Mouse (Mus musculus): ENCODE results near the gene Foxi2. TPM values are rescaled to one million over a fixed set of nuclear protein-coding genes. Genes with fewer than 3 reads are reported as not detected.

Gene Foxi2
- polyA plus RNA-seq, 1 experiment = not detected

- H3K27me3 ChIP-seq (ENCODE audit: control insufficient read depth, insufficient read depth, low read length) = no peaks in the 10 kb centered on the region
- TF ChIP-seq POLR2A (IDR thresholded peaks at IDR 0.05; ENCODE audit: control insufficient read depth, low read depth, low read length) (no peak), CTCF (IDR thresholded peaks at IDR 0.05; ENCODE audit: control insufficient read depth, insufficient read depth, insufficient replicate concordance, low read depth, low read length) (no peak)
Measured at GRCm38 (mm10) chr7:135394436-135394835, 15.7 kb upstream of the Foxi2 start.

GRCm38 (mm10) chr7:135395242-135395641 is 14.9 kb upstream of the Foxi2 start:
- H3K4me1 ChIP-seq (ENCODE audit: control insufficient read depth, insufficient read depth, low read length) = peaks cover 7% of the 10 kb centered on the region
- H3K4me3 ChIP-seq (ENCODE audit: control insufficient read depth, low read depth, low read length) = no peak overlapping the region
- H3K27ac ChIP-seq (ENCODE audit: control insufficient read depth, insufficient read depth, low read depth, low read length) = no peak overlapping the region
- no peaks in the 10 kb centered on the region for H3K36me3 ChIP-seq (ENCODE audit: control insufficient read depth, insufficient read depth, low read length)
- no peaks in the 10 kb centered on the region for H3K27me3 ChIP-seq (ENCODE audit: control insufficient read depth, insufficient read depth, low read length)
- no peak for TF ChIP-seq POLR2A (IDR thresholded peaks at IDR 0.05; ENCODE audit: control insufficient read depth, low read depth, low read length)
- TF ChIP-seq CTCF (IDR thresholded peaks at IDR 0.05; ENCODE audit: control insufficient read depth, insufficient read depth, insufficient replicate concordance, low read depth, low read length) = no peak

More at GRCm38 (mm10) chr7:135394436-135394835, 15.7 kb upstream of the Foxi2 start:
- Histone ChIP-seq H3K36me3 (ENCODE audit: control insufficient read depth, insufficient read depth, low read length) (no peaks in the 10 kb centered on the region), H3K4me1 (ENCODE audit: control insufficient read depth, insufficient read depth, low read length) (peaks cover 7% of the 10 kb centered on the region), H3K27ac (ENCODE audit: control insufficient read depth, insufficient read depth, low read depth, low read length) (no peak overlapping the region), H3K4me3 (ENCODE audit: control insufficient read depth, low read depth, low read length) (no peak overlapping the region)

GRCm38 (mm10) chr7:135397096-135397495 is 13.0 kb upstream of the Foxi2 start:
- peaks cover 7% of the 10 kb centered on the region for H3K4me1 ChIP-seq (ENCODE audit: control insufficient read depth, insufficient read depth, low read length)
- TF ChIP-seq CTCF (IDR thresholded peaks at IDR 0.05; ENCODE audit: control insufficient read depth, insufficient read depth, insufficient replicate concordance, low read depth, low read length) = no peak
- TF ChIP-seq POLR2A (IDR thresholded peaks at IDR 0.05; ENCODE audit: control insufficient read depth, low read depth, low read length) = no peak
- no peak overlapping the region for H3K4me3 ChIP-seq (ENCODE audit: control insufficient read depth, low read depth, low read length)
- H3K27ac ChIP-seq (ENCODE audit: control insufficient read depth, insufficient read depth, low read depth, low read length) = no peak overlapping the region
- H3K36me3 ChIP-seq (ENCODE audit: control insufficient read depth, insufficient read depth, low read length) = no peaks in the 10 kb centered on the region
- no peaks in the 10 kb centered on the region for H3K27me3 ChIP-seq (ENCODE audit: control insufficient read depth, insufficient read depth, low read length)

GRCm38 (mm10) chr7:135397874-135398273 is 12.2 kb upstream of the Foxi2 start:
- Histone ChIP-seq H3K4me3 (ENCODE audit: control insufficient read depth, low read depth, low read length) (no peak overlapping the region), H3K4me1 (ENCODE audit: control insufficient read depth, insufficient read depth, low read length) (peaks cover 7% of the 10 kb centered on the region), H3K27ac (ENCODE audit: control insufficient read depth, insufficient read depth, low read depth, low read length) (no peak overlapping the region), H3K27me3 (ENCODE audit: control insufficient read depth, insufficient read depth, low read length) (no peaks in the 10 kb centered on the region), H3K36me3 (ENCODE audit: control insufficient read depth, insufficient read depth, low read length) (no peaks in the 10 kb centered on the region)
- no peak for TF ChIP-seq CTCF (IDR thresholded peaks at IDR 0.05; ENCODE audit: control insufficient read depth, insufficient read depth, insufficient replicate concordance, low read depth, low read length)
- no peak for TF ChIP-seq POLR2A (IDR thresholded peaks at IDR 0.05; ENCODE audit: control insufficient read depth, low read depth, low read length)

GRCm38 (mm10) chr7:135403416-135403815 is 6.7 kb upstream of the Foxi2 start:
- H3K4me1 ChIP-seq (ENCODE audit: control insufficient read depth, insufficient read depth, low read length) = no peaks in the 10 kb centered on the region
- no peak overlapping the region for H3K4me3 ChIP-seq (ENCODE audit: control insufficient read depth, low read depth, low read length)
- no peak overlapping the region for H3K27ac ChIP-seq (ENCODE audit: control insufficient read depth, insufficient read depth, low read depth, low read length)
- no peaks in the 10 kb centered on the region for H3K36me3 ChIP-seq (ENCODE audit: control insufficient read depth, insufficient read depth, low read length)
- TF ChIP-seq CTCF (IDR thresholded peaks at IDR 0.05; ENCODE audit: control insufficient read depth, insufficient read depth, insufficient replicate concordance, low read depth, low read length) (peak; percentile 38; the same call in 1 of the 2 replicates), POLR2A (IDR thresholded peaks at IDR 0.05; ENCODE audit: control insufficient read depth, low read depth, low read length) (no peak)
- no peaks in the 10 kb centered on the region for H3K27me3 ChIP-seq (ENCODE audit: control insufficient read depth, insufficient read depth, low read length)

- no peak overlapping the region for H3K4me3 ChIP-seq (ENCODE audit: control insufficient read depth, low read depth, low read length)
- no peaks in the 10 kb centered on the region; the same call in 1 of the 2 replicates for H3K27me3 ChIP-seq (ENCODE audit: control insufficient read depth, insufficient read depth, low read length)
Measured at GRCm38 (mm10) chr7:135406761-135407160, 3.3 kb upstream of the Foxi2 start.

GRCm38 (mm10) chr7:135408501-135408900 is 1.6 kb upstream of the Foxi2 start:
- no peak overlapping the region for H3K4me3 ChIP-seq (ENCODE audit: control insufficient read depth, low read depth, low read length)
- TF ChIP-seq POLR2A (IDR thresholded peaks at IDR 0.05; ENCODE audit: control insufficient read depth, low read depth, low read length) = no peak
- no peaks in the 10 kb centered on the region; the same call in 1 of the 2 replicates for H3K27me3 ChIP-seq (ENCODE audit: control insufficient read depth, insufficient read depth, low read length)
- H3K36me3 ChIP-seq (ENCODE audit: control insufficient read depth, insufficient read depth, low read length) = no peaks in the 10 kb centered on the region
- H3K27ac ChIP-seq (ENCODE audit: control insufficient read depth, insufficient read depth, low read depth, low read length) = no peak overlapping the region
- H3K4me1 ChIP-seq (ENCODE audit: control insufficient read depth, insufficient read depth, low read length) = peaks cover 3% of the 10 kb centered on the region; the same call in 1 of the 2 replicates

More at GRCm38 (mm10) chr7:135406761-135407160, 3.3 kb upstream of the Foxi2 start:
- no peak overlapping the region for H3K27ac ChIP-seq (ENCODE audit: control insufficient read depth, insufficient read depth, low read depth, low read length)
- H3K36me3 ChIP-seq (ENCODE audit: control insufficient read depth, insufficient read depth, low read length) = no peaks in the 10 kb centered on the region
- peaks cover 3% of the 10 kb centered on the region; the same call in 1 of the 2 replicates for H3K4me1 ChIP-seq (ENCODE audit: control insufficient read depth, insufficient read depth, low read length)
- no peak for TF ChIP-seq CTCF (IDR thresholded peaks at IDR 0.05; ENCODE audit: control insufficient read depth, insufficient read depth, insufficient replicate concordance, low read depth, low read length)
- no peak for TF ChIP-seq POLR2A (IDR thresholded peaks at IDR 0.05; ENCODE audit: control insufficient read depth, low read depth, low read length)

- Histone ChIP-seq H3K36me3 (ENCODE audit: control insufficient read depth, insufficient read depth, low read length) (no peaks in the 10 kb centered on the region), H3K27me3 (ENCODE audit: control insufficient read depth, insufficient read depth, low read length) (no peaks in the 10 kb centered on the region; the same call in 1 of the 2 replicates), H3K27ac (ENCODE audit: control insufficient read depth, insufficient read depth, low read depth, low read length) (no peak overlapping the region), H3K4me1 (ENCODE audit: control insufficient read depth, insufficient read depth, low read length) (peaks cover 3% of the 10 kb centered on the region; the same call in 1 of the 2 replicates), H3K4me3 (ENCODE audit: control insufficient read depth, low read depth, low read length) (no peak overlapping the region)
- TF ChIP-seq POLR2A (IDR thresholded peaks at IDR 0.05; ENCODE audit: control insufficient read depth, low read depth, low read length) = no peak
- TF ChIP-seq CTCF (IDR thresholded peaks at IDR 0.05; ENCODE audit: control insufficient read depth, insufficient read depth, insufficient replicate concordance, low read depth, low read length) = no peak
Measured at GRCm38 (mm10) chr7:135412357-135412756, 2.2 kb downstream of the Foxi2 start.
